Mouse (Mus musculus) 3134 (cell line): ENCODE measurements around the gene Sf3b2.
"Not testable (repeated sequence)": the region's sequence is repeated elsewhere in the genome, so short reads cannot be mapped to it uniquely, and the experiment has no call there.

Source experiments
- DNase-seq: peaks from one replicate; pipeline ENCODE4 v3.0.0-alpha.2; 2011; ENCODE audit warnings: low spot score; ENCODE audit not compliant: insufficient read length; ENCODE audit errors: extremely low read depth

The Sf3b2 gene

DNA sequence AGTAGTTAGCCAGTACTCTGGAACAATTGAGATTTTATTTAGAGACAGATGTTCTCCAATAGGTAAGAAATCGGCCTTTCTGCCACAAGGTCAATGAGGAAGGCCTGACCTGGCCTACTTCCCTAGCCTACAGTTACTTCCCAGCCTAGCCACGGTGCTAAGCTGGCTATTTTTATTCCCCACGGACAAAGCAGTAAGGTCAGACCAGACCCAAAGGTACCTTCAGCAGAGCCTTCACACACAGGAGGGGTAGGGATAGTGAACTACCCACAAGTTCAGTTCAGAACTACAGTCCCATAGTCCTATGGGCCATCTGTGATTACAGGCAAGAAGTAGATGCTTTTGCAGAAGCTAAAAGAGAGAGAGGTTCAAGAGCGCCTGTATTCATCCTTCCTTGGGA lies 21.3 kb downstream of the Sf3b2 start:
- DNase-seq, result no peak

DNA sequence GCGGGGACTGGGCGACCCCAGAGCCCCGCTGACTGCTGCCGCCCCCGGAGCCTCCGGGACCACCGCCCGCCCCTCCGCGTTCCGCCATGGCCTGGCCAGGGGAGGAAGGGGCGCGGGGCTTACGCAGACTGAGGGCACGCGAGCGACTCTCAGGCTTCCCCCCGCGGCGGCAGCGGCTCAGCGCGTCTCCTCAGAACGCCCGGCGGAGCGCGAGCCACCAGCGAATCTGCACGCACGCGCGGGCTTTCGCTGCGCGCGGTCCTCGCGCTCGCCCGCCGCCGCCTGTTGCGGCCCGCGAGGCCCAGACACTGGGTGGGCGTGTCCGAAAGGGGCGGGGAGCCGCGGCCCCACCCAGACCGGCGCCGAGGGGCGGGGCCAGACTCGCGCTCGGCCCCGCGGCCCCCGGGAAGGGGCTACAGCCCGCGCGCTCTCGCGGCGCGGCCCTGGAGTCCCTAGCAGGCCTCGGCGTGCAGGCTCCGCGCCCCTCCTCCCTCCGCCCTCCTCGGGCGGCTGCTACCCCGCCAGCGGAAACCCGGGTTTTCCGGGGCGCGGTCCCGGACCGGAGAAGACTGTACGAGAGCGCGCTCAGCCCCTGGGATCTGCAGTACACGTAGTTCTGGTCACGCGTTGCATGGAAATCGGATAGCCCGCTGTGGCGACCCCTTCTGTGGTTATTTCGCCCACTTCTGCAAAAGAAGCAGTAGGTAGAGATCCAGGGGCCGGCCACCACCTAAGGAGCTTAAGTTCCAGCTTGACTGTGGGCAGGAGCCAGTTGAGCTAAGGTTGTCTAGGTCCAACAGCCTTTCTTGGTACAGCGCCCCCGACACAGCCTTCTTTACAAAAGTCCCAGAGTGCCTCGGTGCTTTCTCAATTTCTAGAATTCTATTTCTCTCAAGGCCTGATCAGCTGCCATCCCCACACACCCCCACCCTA lies 22.2 kb downstream of the Sf3b2 start, which contains the start of gene Pacs1:
Gene Pacs1, minus strand, starts transcription at position 319 of the 933 bp plus-strand sequence.
- DNase-seq, result peak; percentile 55

DNA sequence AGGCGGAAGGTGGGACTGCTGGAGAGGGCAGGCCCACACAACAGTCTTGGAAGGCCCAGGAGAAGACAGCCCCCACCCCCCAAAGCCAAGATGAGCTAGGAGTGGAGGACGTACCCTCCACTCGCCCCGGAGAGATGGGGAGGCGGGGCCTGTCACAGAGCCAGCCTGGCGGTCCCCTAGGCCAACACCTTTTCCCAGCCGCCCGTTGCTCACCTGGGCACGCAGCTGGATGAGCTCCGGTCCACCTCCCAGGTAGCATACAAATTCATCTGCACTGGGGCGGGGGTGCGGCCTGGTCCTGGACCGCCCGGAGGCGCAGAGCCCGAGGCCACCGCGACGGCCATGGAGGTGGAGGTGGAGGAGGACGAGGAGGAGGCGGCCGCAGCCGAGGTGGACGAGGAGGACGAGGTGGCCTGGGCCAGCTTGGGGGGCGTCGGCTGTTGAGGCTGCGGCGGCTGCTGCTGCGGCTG lies 22.9 kb downstream of the Sf3b2 start:
- DNase-seq, result peak; percentile 39

DNA sequence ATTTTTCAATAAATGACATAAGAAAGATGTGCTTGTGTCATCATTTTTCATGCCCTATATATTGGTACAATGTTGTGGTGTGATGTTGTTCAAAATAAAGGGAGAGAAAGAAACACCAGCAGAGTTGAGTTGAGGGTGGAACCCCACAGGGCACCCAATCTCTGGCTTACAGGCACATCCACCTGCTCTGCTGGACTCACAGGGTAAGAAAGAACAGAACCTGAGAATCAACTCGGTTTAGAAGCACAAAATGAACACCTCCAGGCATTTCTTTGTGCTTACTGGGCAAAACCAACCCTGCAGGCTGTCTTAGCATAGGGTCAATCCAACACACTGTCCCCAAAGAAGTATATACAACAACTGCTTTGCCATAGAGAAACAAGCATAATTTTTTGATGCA lies 23.8 kb downstream of the Sf3b2 start:
- no peak for DNase-seq

DNA sequence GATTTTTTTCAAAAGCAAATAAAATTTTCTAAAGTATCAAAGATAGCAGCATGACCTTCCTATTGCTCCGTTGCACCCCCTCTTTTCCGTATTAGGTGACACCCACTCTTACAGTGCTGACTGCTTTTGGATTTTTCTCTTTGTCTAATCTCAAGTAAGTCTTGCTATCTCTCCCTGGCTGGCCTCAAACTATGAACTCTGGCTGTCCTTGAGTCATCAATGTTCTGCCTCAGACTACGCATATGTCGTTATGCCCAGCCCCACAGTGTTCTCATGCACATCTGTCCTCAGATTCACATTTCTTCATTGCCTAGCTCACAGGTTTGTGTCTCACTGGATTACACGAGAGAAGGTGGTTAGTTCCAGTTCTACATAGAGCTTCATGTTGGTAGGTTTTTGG lies 25.9 kb downstream of the Sf3b2 start:
- no peak for DNase-seq

DNA sequence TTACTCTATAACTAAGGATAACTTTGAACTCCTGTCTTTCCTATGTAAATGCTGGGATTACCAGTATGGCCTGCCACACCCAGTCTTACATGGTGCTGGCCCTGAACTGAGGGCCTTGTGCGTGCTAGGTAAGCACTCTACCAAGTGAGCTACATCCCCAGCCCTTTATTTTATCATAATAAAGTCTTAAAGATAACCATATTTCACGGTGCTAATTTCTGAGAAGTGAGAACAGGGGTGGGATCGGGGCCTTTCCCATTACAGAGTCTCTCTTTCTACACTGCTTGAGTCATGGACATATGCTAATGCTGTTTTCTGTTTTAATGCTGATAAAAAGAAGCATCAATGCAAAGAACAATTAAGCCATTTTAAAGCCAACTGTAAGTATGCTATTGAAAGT lies 26.4 kb downstream of the Sf3b2 start:
- DNase-seq, result no peak

DNA sequence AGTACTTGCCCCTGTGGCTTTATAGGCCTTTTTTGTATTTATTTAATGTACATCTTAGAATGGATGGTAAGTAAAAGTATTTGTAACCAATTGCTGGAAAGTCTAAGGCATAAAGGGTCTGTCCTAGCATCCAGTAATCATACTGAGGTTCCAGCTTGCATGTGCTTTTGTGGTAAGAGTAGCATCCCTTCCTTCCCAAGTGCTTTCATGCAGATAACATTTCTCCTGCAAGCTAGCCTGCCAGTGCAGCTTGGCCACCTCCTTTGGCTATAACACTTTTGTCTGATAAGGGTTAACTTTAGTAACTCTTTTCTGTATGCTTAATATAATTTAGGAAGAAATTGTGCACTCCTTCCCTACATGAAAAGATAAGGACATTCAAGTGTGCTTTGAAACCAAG lies 27.2 kb downstream of the Sf3b2 start:
- no peak for DNase-seq

DNA sequence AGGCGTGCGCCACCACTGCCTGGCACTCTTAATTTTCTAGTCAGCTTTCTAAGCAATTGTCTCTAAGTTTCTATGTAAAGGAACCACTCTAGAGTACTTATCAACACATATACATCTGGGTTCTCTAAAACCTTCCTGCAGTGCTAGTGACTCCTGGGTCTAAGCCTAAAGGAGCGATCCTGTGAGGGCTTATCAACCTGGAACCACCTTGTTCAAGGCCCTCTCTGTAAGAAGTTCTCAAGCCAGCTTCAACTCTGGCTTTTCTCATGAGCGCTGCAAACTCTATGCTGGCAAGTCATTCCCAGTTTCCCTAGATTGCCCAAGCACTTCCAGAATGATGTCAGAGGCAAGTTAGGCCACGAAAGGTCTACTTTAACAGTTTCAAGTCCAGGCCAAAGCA lies 28.2 kb downstream of the Sf3b2 start:
- no peak for DNase-seq

DNA sequence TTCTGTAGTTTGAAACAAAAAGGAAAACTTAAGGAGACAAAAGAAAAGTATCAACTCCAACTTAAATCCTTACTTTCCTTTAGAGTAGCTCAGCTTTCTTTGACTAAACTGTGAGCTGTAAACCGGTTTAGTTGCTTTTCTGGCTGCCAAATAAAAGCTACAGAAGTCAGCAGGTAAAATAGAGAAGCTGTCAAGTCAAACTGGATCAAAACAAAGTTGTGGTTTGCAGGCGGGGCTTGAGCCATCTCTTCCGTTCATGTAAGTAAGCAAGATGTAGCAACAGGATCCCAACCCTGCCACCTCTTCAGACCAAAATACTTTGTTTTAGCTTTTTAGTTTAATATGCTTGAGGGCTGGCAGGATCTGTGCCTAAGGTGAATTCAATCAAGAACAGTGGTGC lies 38.1 kb downstream of the Sf3b2 start:
- DNase-seq, result no peak

DNA sequence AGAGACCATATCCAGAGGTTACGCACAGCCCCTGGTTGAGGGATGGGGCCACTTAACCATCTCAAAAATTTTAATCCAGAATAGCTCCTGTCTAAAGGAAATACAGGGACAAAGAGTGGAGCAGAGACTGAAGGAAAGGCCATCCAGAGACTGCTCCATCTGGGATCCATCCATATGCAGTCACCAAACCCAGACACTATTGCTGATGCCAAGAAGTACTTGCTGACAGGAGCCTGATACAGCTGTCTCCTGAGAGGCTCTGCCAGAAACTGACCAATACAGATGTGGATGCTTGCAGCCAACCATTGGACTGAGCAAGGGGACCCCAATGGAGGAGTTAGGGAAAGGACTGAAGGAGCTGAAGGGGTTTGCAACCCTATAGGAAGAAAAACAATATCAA lies 58.3 kb downstream of the Sf3b2 start:
- DNase-seq, result not testable (repeated sequence)

DNA sequence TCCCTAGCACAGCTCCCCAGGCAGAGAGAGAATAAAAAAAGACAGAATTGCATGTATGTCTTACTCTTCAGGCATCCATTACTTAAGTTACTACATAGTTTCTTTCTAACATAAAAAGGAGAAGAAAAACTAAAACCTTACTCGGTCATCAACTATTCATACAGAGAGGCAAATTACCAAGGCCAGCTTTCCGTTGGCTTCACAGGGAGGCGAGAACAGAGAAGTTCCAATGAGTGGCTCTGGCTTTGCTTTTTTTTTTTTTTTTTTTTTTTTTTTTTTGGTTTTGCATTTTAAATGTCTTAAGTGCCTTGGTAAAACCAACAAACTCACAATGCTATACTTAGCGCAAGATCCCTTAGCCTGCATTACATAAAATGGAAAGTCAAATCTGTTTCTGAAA lies 62.6 kb downstream of the Sf3b2 start:
- DNase-seq, result no peak

DNA sequence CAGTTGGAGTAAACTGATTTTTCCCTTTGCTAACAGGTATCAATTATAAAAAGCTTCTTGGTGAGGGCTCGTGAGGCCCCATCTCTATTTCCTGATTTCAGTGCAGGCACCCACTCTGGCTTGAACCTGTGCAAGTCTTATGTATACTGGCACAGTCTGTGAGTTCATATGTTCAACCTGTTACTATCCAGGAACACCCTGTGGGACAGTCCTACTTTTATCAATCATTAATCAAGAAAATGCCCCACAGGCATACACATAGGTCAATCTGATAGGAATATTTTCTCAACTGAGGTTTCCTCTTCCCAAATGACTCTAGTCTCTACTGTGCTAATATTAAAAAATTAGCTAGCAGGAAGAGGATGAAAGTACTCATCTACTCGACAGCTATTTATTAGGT lies 65.1 kb downstream of the Sf3b2 start:
- DNase-seq, result no peak

DNA sequence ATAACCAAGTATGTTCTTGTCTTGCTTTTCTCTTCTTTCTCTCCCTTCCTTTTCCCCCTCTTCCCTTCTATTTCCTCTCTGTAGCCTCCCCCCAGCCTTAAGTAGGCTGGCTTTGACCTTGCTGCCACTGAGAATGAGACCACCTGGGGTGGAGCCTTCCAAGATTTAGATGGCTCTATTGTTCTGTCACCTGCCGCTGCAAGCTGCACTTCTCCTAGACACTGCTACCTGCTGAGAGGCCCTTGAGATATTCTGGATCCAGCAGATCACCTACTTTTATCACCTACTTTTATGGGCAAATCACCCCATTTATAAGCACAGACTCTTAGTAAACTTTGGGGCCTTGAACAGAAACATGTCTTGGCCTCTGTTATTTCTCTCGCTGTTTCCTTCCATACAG lies 70.6 kb downstream of the Sf3b2 start:
- no peak for DNase-seq

DNA sequence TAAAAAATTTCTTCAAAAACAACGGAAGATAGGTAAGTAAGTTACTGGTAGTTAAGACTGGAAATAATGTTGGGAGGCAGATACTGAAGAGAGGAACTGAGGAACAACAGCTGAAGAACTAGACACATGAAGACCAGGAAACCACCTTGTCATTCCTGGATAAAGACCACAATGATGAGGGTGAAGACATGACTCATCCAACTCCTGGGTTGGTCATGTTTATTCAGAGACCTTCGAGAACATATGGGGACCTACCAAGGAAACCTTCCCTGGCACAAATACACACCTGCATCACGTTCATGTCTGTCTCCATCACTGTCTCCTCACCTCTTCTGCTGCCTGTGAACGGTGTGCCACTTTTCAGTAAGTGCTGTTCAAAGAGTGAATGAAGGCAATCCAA lies 71.2 kb downstream of the Sf3b2 start:
- DNase-seq, result no peak
